Mouse (Mus musculus) cerebellum, adult 2 months (tissue): ENCODE measurements at regions not wholly inside any gene's neighbourhood (a gene's known extent, or its start where the extent isn't known, plus 50 kb on each side); places are given as distances from the start of the nearest gene placed in this dataset.

ENCODE experiments used
- CTCF ChIP-seq: fragments of 200-500 bp; IDR thresholded peaks from 2 replicates; pipeline ENCODE4 v1.5.1; 2011; ENCODE audit warnings: low read depth, mild to moderate bottlenecking, control low read depth, low read length, moderate library complexity, borderline replicate concordance; ENCODE audit not compliant: insufficient read depth
- POLR2A ChIP-seq: fragments of 200-500 bp; IDR thresholded peaks from 2 replicates; pipeline ENCODE4 v1.6.1; 2011; ENCODE audit warnings: low read length, control low read depth, borderline replicate concordance; ENCODE audit not compliant: insufficient read depth

GRCm38 (mm10) chr13:40525501-40525900 is 164.3 kb upstream of the Ofcc1 start:
- TF ChIP-seq POLR2A (no peak), CTCF (no peak)
